Mouse (Mus musculus): Measurements from ENCODE around the gene Olfr1042. TPM values are rescaled to one million over a fixed set of nuclear protein-coding genes. Genes with fewer than 3 reads are reported as not detected.

Gene Olfr1042
- polyA plus RNA-seq (2015; fragmentation: Nextera tagmentation; extraction: Ambion mirVana): not detected in 2 replicates

GRCm38 (mm10) chr2:86161738-86162137, at the start of gene Olfr1042:
Gene Olfr1042 (minus strand): TSS chr2:86161838.

DNA sequence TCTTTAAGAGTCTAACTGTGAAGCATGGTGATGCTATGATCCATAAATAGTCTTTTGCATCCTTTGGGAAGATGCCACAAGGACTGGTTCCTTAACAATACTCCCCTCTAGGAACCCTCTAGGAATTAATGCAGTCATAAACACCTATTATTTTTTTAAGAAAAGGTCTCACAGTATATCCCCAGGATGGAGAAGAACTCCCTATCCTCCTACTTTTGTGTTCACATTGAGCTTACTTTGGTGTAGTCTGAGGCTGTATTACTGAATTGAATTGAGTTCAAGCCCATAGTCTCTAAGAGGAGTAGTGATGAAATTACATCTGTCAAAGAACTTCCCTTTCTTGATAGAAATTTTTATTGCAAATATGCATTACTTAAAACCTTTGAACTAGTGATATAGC, 41.3 kb upstream of the Olfr1042 start, which contains the start of gene Olfr1045:
Gene Olfr1045, minus strand, starts transcription at position 101 of the 400 bp plus-strand sequence.

GRCm38 (mm10) chr2:86185583-86185982, 23.9 kb upstream of the Olfr1042 start, which contains the start of gene Olfr52:
Gene Olfr52 (minus strand): TSS chr2:86185683.

GRCm38 (mm10) chr2:86177720-86178119, 16.1 kb upstream of the Olfr1042 start, which contains the start of gene Olfr1044:
Gene Olfr1044 (minus strand): TSS chr2:86177820.

GRCm38 (mm10) chr2:86167422-86167821, 5.8 kb upstream of the Olfr1042 start, which contains the start of gene Olfr1043:
Gene Olfr1043 (minus strand): TSS chr2:86167522.

GRCm38 (mm10) chr2:86146632-86147031, 15.0 kb downstream of the Olfr1042 start, which contains the start of gene Olfr1040:
Gene Olfr1040 (minus strand): TSS chr2:86146732.

GRCm38 (mm10) chr2:86135828-86136227, 25.8 kb downstream of the Olfr1042 start, which contains the start of gene Olfr1039:
Gene Olfr1039 (minus strand): TSS chr2:86135928.

Other genes with a start within 250 kb of the Olfr1042 start
- not detected in 2 replicates for gene Olfr1025-ps1, start 246.6 kb downstream of the Olfr1042 start, polyA plus RNA-seq (2015; fragmentation: Nextera tagmentation; extraction: Ambion mirVana)
- gene Olfr1026, start 240.3 kb downstream of the Olfr1042 start, polyA plus RNA-seq (2015; fragmentation: Nextera tagmentation; extraction: Ambion mirVana): not detected in 2 replicates
- gene Olfr1028, start 211.4 kb downstream of the Olfr1042 start, polyA plus RNA-seq (2015; fragmentation: Nextera tagmentation; extraction: Ambion mirVana): not detected in 2 replicates
- not detected in 2 replicates for gene Olfr1029, start 187.9 kb downstream of the Olfr1042 start, polyA plus RNA-seq (2015; fragmentation: Nextera tagmentation; extraction: Ambion mirVana)
- not detected in 2 replicates for gene Olfr1030, start 182.6 kb downstream of the Olfr1042 start, polyA plus RNA-seq (2015; fragmentation: Nextera tagmentation; extraction: Ambion mirVana)
- gene Olfr1031, start 171.5 kb downstream of the Olfr1042 start, polyA plus RNA-seq (2015; fragmentation: Nextera tagmentation; extraction: Ambion mirVana): not detected in 2 replicates
- not detected in 2 replicates for gene Olfr1032, start 156.3 kb downstream of the Olfr1042 start, polyA plus RNA-seq (2015; fragmentation: Nextera tagmentation; extraction: Ambion mirVana)
- 5.2 and 5.3 TPM in 2 replicates for gene Olfr1033, start 141.2 kb downstream of the Olfr1042 start, polyA plus RNA-seq (2015; fragmentation: Nextera tagmentation; extraction: Ambion mirVana)
- 0.05 and 0.07 TPM in 2 replicates for gene Olfr1034, start 116.0 kb downstream of the Olfr1042 start, polyA plus RNA-seq (2015; fragmentation: Nextera tagmentation; extraction: Ambion mirVana)
- not detected in 2 replicates for gene Olfr1036, start 87.8 kb downstream of the Olfr1042 start, polyA plus RNA-seq (2015; fragmentation: Nextera tagmentation; extraction: Ambion mirVana)
- not detected in 2 replicates for gene Olfr1037, start 74.5 kb downstream of the Olfr1042 start, polyA plus RNA-seq (2015; fragmentation: Nextera tagmentation; extraction: Ambion mirVana)
- gene Olfr1039, start 25.9 kb downstream of the Olfr1042 start, polyA plus RNA-seq (2015; fragmentation: Nextera tagmentation; extraction: Ambion mirVana): not detected in 2 replicates
- not detected in 2 replicates for gene Olfr1040, start 15.1 kb downstream of the Olfr1042 start, polyA plus RNA-seq (2015; fragmentation: Nextera tagmentation; extraction: Ambion mirVana)
- not detected in 2 replicates for gene Olfr1043, start 5.7 kb upstream of the Olfr1042 start, polyA plus RNA-seq (2015; fragmentation: Nextera tagmentation; extraction: Ambion mirVana)
- gene Olfr1044, start 16.0 kb upstream of the Olfr1042 start, polyA plus RNA-seq (2015; fragmentation: Nextera tagmentation; extraction: Ambion mirVana): 0.27 TPM in 1 of 2 replicates, not detected in the other
- gene Olfr52, start 23.8 kb upstream of the Olfr1042 start, polyA plus RNA-seq (2015; fragmentation: Nextera tagmentation; extraction: Ambion mirVana): not detected in 2 replicates
- not detected in 2 replicates for gene Olfr1045, start 41.2 kb upstream of the Olfr1042 start, polyA plus RNA-seq (2015; fragmentation: Nextera tagmentation; extraction: Ambion mirVana)
- not detected in 2 replicates for gene Olfr1046, start 57.5 kb upstream of the Olfr1042 start, polyA plus RNA-seq (2015; fragmentation: Nextera tagmentation; extraction: Ambion mirVana)
- not detected in 2 replicates for gene Olfr1047, start 69.6 kb upstream of the Olfr1042 start, polyA plus RNA-seq (2015; fragmentation: Nextera tagmentation; extraction: Ambion mirVana)
- gene Olfr1048, start 78.5 kb upstream of the Olfr1042 start, polyA plus RNA-seq (2015; fragmentation: Nextera tagmentation; extraction: Ambion mirVana): not detected in 2 replicates
- gene Olfr1049, start 96.5 kb upstream of the Olfr1042 start, polyA plus RNA-seq (2015; fragmentation: Nextera tagmentation; extraction: Ambion mirVana): not detected in 2 replicates
- gene Olfr1051, start 117.2 kb upstream of the Olfr1042 start, polyA plus RNA-seq (2015; fragmentation: Nextera tagmentation; extraction: Ambion mirVana): not detected in 2 replicates
- gene Olfr1052, start 130.6 kb upstream of the Olfr1042 start, polyA plus RNA-seq (2015; fragmentation: Nextera tagmentation; extraction: Ambion mirVana): not detected in 2 replicates
- not detected in 2 replicates for gene Olfr1053, start 153.4 kb upstream of the Olfr1042 start, polyA plus RNA-seq (2015; fragmentation: Nextera tagmentation; extraction: Ambion mirVana)
- not detected in 2 replicates for gene Olfr1054, start 173.6 kb upstream of the Olfr1042 start, polyA plus RNA-seq (2015; fragmentation: Nextera tagmentation; extraction: Ambion mirVana)
- not detected in 2 replicates for gene Olfr1055, start 188.4 kb upstream of the Olfr1042 start, polyA plus RNA-seq (2015; fragmentation: Nextera tagmentation; extraction: Ambion mirVana)
- not detected in 2 replicates for gene Olfr1056, start 200.6 kb upstream of the Olfr1042 start, polyA plus RNA-seq (2015; fragmentation: Nextera tagmentation; extraction: Ambion mirVana)
- gene Olfr1057, start 216.6 kb upstream of the Olfr1042 start, polyA plus RNA-seq (2015; fragmentation: Nextera tagmentation; extraction: Ambion mirVana): not detected in 2 replicates
- not detected in 2 replicates for gene Olfr1058, start 226.7 kb upstream of the Olfr1042 start, polyA plus RNA-seq (2015; fragmentation: Nextera tagmentation; extraction: Ambion mirVana)